Mouse (Mus musculus) brain, embryonic 14.5 days (tissue): ENCODE measurements at regions not wholly inside any gene's neighbourhood (a gene's known extent, or its start where the extent isn't known, plus 50 kb on each side); places are given as distances from the start of the nearest gene placed in this dataset.

Source experiments
- CTCF ChIP-seq: fragments of 200-500 bp; IDR thresholded peaks from 2 replicates; pipeline ENCODE4 v1.5.1; 2012; ENCODE audit warnings: inconsistent platforms, mild to moderate bottlenecking, moderate library complexity, borderline replicate concordance; ENCODE audit not compliant: insufficient read depth, insufficient read length; ENCODE audit errors: extremely low read depth
- POLR2A ChIP-seq: fragments of 200-500 bp; IDR thresholded peaks from 2 replicates; pipeline ENCODE4 v1.6.1; 2012; ENCODE audit warnings: mild to moderate bottlenecking, inconsistent platforms, borderline replicate concordance; ENCODE audit not compliant: poor library complexity, insufficient read depth, insufficient read length, severe bottlenecking; ENCODE audit errors: extremely low read depth

DNA sequence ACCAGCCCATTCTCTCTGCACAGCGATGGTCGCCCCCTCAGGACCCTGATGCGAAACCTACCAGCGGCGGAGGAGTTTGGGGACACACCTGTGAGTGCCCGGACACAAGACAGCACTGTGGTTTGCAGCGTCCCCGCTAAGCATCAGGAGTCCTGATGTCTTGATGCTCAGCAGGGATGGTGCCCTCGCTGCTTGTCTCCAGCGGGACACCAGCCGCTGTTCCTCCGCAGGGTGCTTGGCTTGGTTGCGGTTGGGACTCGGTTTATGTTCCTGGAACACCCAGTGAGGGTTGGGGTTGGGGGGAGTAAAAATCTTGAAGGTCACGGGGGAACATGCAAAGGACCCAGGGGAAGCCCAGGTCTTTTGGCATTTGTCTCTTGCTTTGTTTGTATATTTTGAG is 56.9 kb downstream of the Uncx start:
- TF ChIP-seq CTCF (no peak), POLR2A (no peak)
